Mouse (Mus musculus) neural tube, embryonic 15.5 days (tissue): ENCODE data around the gene Kif17. TPM values are rescaled to one million over a fixed set of nuclear protein-coding genes. Genes with fewer than 3 reads are reported as not detected.

Source experiments
- ATAC-seq: fragments of 200-750 bp; cut with Nextera tagmentation; 2 replicates; pipeline ENCODE4 v1.8.0; 2017; ENCODE audit warnings: mild to moderate bottlenecking, moderate TSS enrichment, moderate library complexity; ENCODE audit not compliant: low FRiP score
- H3K27ac ChIP-seq: fragments of 300-500 bp; sonication (generic); replicated peaks from 2 replicates; pipeline ENCODE4 v1.5.1; 2015; ENCODE audit warnings: mild to moderate bottlenecking, inconsistent platforms
- H3K27me3 ChIP-seq: fragments of 300-500 bp; sonication (generic); replicated peaks from 2 replicates; pipeline ENCODE4 v1.6.1; 2015; ENCODE audit warnings: inconsistent platforms
- H3K36me3 ChIP-seq: fragments of 300-500 bp; sonication (generic); 2 replicates; pipeline ENCODE4 v1.6.1; 2015; ENCODE audit warnings: inconsistent platforms
- H3K4me1 ChIP-seq: fragments of 300-500 bp; sonication (generic); 2 replicates; pipeline ENCODE4 v1.6.1; 2015; ENCODE audit warnings: inconsistent platforms
- H3K4me2 ChIP-seq: fragments of 300-500 bp; sonication (generic); 2 replicates; pipeline ENCODE4 v1.6.1; 2015; ENCODE audit warnings: inconsistent platforms, mild to moderate bottlenecking, moderate library complexity
- H3K4me3 ChIP-seq: fragments of 300-500 bp; sonication (generic); replicated peaks from 2 replicates; pipeline ENCODE4 v1.5.1; 2015; ENCODE audit warnings: mild to moderate bottlenecking, inconsistent platforms
- H3K9ac ChIP-seq: fragments of 300-500 bp; sonication (generic); replicated peaks from 2 replicates; pipeline ENCODE4 v1.6.1; 2015; ENCODE audit warnings: mild to moderate bottlenecking, inconsistent platforms
- H3K9me3 ChIP-seq: fragments of 300-500 bp; sonication (generic); replicated peaks from 2 replicates; pipeline ENCODE4 v1.6.1; 2016; ENCODE audit warnings: inconsistent platforms
- whole genome bisulfite sequencing: fragments of 180-500 bp; shearing (Covaris S2); methylation state at CpG from one replicate; pipeline ENCODE4 v1.1.7; 2015; ENCODE audit warnings: mixed read lengths; 5-methylcytosine and 5-hydroxymethylcytosine counted together
- polyA plus RNA-seq: library from polyadenylated mRNA; unstranded; fragments of >200 nt; fragmentation: Nextera tagmentation; extraction: Ambion mirVana; gene quantifications from 2 replicates; pipeline ENCODE4 v1.2.1, GENCODE M21; 2015

Kif17 gene
- polyA plus RNA-seq, 1 experiment from 2014 or later: 5.2 TPM

DNA sequence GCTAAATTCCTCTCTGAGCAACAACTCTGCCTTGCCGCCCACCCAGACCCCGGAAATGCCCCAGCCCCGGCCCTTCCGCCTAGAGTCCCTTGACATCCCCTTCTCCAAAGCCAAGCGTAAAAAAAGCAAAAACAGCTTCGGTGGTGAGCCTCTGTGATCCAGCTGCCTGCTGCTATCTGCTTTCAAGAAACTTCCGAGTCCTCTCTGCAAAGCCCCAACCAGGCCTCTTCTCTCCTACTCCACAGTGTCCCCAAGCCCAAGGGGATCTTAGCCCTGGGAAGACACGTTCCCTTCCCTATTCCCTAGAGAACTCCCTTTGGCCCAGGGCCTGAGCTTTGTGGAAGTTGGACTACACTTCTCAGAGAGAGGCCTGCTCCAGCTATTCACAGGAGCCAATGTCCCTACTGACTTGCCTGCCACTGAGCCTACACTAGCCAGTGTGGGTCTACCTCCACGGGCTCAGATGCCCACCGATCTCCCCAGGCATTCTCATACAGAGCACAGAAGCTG lies 51.1 kb downstream of the Kif17 start:
- Histone ChIP-seq H3K27ac (no peak overlapping the region), H3K9ac (no peak overlapping the region), H3K36me3 (no peaks in the 10 kb centered on the region), H3K4me2 (no peak overlapping the region), H3K4me3 (no peak overlapping the region), H3K4me1 (peaks cover 24% of the 10 kb centered on the region), H3K27me3 (no peaks in the 10 kb centered on the region), H3K9me3 (no peaks in the 10 kb centered on the region)
- 87% methylated on average over 10 of the region's 10 CpGs for WGBS
- ATAC-seq: no peak

DNA sequence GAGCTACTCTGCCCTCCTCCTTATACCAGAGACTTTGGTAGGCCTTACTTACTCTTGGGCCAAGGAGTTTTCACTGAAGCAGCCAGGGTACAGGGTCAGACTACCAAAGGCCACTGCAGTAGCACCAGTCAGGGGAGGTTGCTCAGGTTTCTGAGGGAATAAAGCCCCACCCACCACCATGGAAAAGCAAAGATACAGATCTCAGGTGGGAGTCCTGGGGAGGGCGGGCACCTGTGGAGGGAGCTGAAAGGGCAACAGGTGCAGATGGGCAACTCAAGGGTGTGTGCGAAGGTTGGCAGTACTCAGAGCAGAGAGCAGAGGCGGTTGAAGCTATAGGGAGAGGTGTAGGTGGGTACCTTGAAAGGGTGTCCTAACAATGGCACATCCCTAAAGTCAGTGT lies 52.8 kb downstream of the Kif17 start:
- no peak overlapping the region for H3K27ac ChIP-seq
- H3K4me1 ChIP-seq: peaks cover 38% of the 10 kb centered on the region
- 96% methylated on average over 3 of the region's 3 CpGs for WGBS
- no peak overlapping the region for H3K4me3 ChIP-seq
- H3K36me3 ChIP-seq: peaks cover 6% of the 10 kb centered on the region; the same call in 1 of the 2 replicates
- no peaks in the 10 kb centered on the region for H3K9me3 ChIP-seq
- H3K27me3 ChIP-seq: no peaks in the 10 kb centered on the region
- no peak for ATAC-seq
- no peak overlapping the region for H3K4me2 ChIP-seq
- no peak overlapping the region for H3K9ac ChIP-seq

DNA sequence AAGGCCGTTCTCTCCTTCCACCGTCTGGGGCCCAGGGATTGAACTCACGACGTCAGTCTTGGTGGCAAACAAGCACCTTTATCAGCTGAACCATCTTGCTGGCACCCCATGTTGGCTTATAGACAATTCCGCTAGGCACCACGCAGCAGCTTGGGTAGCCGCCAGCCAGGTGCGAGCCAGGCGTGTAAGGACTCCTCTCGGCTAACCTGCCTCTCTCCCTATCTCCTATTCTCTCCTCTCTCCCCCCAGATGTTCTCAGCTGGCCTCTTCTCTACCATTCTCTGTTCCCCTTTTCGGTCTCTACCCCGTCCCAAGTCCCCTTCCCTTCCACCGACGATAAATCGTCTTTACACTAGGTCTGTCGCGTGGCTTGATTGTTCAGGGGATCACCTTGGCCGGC lies 53.5 kb downstream of the Kif17 start:
- peak overlapping the region; percentile 84 for H3K27ac ChIP-seq
- H3K27me3 ChIP-seq: no peaks in the 10 kb centered on the region
- no peak for ATAC-seq
- peak overlapping the region; percentile 76 for H3K9ac ChIP-seq
- peaks cover 12% of the 10 kb centered on the region for H3K36me3 ChIP-seq
- 17% methylated on average over 18 of the region's 18 CpGs for WGBS
- H3K9me3 ChIP-seq: no peaks in the 10 kb centered on the region
- H3K4me3 ChIP-seq: peak overlapping the region; percentile 95
- H3K4me1 ChIP-seq: peaks cover 38% of the 10 kb centered on the region
- H3K4me2 ChIP-seq: peak overlapping the region; percentile 94

DNA sequence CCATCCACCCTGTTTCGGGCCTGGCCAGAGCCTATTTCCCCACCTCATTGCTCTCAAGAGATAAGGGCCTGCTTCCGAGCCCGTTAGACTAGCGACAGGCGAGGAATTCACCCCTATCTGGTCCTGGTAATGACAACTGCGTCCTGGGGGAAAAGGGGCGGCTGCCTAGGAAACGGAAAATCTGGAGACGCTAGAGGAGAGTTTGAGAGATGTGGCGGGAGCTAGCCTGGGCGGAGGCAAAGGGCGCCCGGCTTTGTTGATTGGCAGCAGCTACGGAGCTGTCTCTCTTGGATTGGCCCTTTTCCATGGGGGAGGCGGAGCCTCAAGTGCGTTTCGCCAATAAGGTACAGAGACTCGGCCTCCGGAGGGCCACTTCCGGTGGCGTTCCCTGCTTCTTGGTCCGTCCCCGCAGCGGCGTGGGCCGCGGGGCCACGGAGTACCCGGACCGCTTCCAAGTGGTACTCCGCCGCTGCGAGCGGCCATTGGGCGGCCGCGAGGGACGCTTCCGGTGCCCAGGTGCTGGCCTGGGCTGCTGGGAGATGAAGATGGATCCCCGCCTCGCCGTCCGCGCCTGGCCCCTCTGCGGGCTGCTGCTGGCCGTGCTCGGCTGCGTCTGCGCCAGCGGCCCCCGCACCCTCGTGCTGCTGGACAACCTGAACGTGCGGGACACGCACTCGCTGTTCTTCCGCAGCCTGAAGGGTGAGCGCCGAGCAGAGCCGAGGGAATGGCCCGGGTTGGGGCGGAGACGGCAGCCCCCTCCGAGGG lies 54.3 kb downstream of the Kif17 start, which contains the start of gene Ddost:
Gene Ddost, plus strand, starts transcription at position 391 of the 765 bp plus-strand sequence.
- peak within 1 kb of the TSS; percentile 88 for H3K27ac ChIP-seq
- no peaks in the 10 kb centered on the region for H3K27me3 ChIP-seq
- under 1% methylated on average over 60 of the region's 64 CpGs for WGBS
- peaks cover 38% of the 10 kb centered on the region for H3K4me1 ChIP-seq
- H3K9ac ChIP-seq: peak within 1 kb of the TSS; percentile 97
- no peaks in the 10 kb centered on the region for H3K9me3 ChIP-seq
- H3K36me3 ChIP-seq: peaks cover 20% of the 10 kb centered on the region
- H3K4me2 ChIP-seq: peak within 1 kb of the TSS; percentile 94
- peak; percentile 98 for ATAC-seq
- peak within 1 kb of the TSS; percentile 95 for H3K4me3 ChIP-seq

DNA sequence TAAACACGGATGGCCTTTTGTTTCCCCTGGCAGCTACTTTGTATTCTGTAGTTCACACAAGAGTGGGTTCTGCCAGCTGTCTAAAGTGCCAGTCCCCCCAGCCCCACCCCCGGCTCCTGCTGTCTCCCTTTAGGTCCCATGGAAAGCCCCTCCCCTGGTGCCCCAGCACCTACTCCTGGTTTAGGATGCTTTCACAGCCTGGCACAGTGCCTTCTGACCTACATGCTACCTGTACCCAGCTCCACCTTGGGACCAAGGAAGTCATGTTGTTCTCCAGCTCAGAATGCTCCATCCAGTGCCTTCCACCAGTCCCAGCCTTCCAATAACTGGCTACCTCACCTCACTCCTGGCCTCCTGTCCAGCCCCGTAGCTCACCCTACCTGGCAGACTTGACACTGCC lies 56.8 kb downstream of the Kif17 start:
- Histone ChIP-seq H3K27me3 (no peaks in the 10 kb centered on the region), H3K4me2 (peak overlapping the region; percentile 11; the same call in 1 of the 2 replicates), H3K27ac (no peak overlapping the region), H3K4me3 (no peak overlapping the region), H3K9ac (no peak overlapping the region), H3K9me3 (no peaks in the 10 kb centered on the region), H3K36me3 (peaks cover 43% of the 10 kb centered on the region), H3K4me1 (peaks cover 38% of the 10 kb centered on the region)
- no peak for ATAC-seq
- WGBS: 74% methylated on average over 3 of the region's 3 CpGs

DNA sequence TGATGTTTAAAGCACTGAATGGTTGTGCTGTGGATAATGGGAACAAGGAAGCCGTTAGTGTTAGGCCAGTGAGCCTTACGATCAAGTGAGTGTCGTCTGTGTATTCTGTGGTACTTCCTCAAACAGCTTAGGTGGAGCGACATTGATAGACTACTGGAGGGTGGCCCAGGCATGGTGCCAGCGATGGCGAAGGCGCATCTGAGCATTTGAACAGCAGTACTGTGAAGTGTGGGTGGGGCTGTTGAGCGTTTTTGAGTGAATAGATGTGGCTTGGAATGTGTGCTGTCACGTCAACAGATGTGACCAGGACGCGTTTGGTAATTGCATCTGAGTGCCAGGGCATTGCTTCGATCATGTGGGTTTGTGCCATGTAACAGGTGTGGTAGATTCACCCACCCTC lies 57.5 kb downstream of the Kif17 start:
- H3K9ac ChIP-seq: no peak overlapping the region
- no peaks in the 10 kb centered on the region for H3K27me3 ChIP-seq
- H3K27ac ChIP-seq: no peak overlapping the region
- H3K36me3 ChIP-seq: peaks cover 51% of the 10 kb centered on the region
- no peak overlapping the region for H3K4me2 ChIP-seq
- H3K4me3 ChIP-seq: no peak overlapping the region
- no peaks in the 10 kb centered on the region for H3K9me3 ChIP-seq
- ATAC-seq: no peak
- WGBS: 88% methylated on average over 12 of the region's 12 CpGs
- peaks cover 38% of the 10 kb centered on the region for H3K4me1 ChIP-seq

DNA sequence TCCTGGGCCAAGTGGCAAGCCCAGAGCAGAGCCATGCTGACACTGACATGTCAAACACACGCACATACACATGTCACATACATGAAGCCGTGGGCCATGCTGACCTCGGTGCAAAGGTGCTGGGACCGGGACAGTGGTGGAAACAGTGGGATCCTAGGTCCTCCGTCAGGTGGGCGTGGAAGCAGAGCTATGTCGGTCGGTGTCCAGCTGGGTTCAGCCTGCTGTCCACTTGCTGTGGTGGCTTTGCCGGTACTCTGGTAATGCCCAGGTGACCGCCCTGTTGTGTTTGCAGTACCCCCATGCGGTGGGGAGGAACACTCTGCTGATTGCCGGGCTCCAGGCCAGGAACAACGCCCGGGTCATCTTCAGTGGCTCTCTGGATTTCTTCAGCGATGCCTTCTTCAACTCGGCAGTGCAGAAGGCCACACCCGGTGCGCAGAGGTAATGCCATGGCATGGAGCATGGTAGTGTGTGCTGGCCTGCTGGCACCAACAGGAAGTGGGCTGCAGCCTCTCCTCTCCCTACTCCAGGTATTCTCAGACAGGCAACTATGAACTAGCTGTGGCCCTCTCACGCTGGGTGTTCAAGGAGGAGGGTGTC lies 60.2 kb downstream of the Kif17 start:
- H3K27me3 ChIP-seq: no peaks in the 10 kb centered on the region
- peaks cover 77% of the 10 kb centered on the region for H3K36me3 ChIP-seq
- no peak for ATAC-seq
- 96% methylated on average over 19 of the region's 19 CpGs for WGBS
- no peak overlapping the region for H3K4me2 ChIP-seq
- H3K27ac ChIP-seq: no peak overlapping the region
- H3K4me1 ChIP-seq: peaks cover 22% of the 10 kb centered on the region
- no peaks in the 10 kb centered on the region for H3K9me3 ChIP-seq
- no peak overlapping the region for H3K9ac ChIP-seq
- no peak overlapping the region for H3K4me3 ChIP-seq

DNA sequence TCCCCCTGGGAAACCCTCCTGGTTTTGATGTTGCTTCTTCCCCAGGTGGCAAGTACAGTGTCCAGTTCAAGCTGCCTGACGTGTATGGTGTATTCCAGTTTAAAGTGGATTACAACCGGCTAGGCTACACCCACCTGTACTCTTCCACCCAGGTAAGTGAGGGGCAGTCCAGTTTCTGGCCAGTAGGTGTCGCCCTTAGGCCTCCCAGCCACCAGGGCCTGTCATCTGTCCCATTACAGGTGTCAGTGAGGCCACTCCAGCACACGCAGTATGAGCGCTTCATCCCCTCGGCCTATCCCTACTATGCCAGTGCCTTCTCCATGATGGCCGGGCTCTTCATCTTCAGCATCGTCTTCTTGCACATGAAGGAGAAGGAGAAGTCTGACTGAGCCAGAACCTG lies 61.4 kb downstream of the Kif17 start:
- H3K27ac ChIP-seq: no peak overlapping the region
- peaks cover 11% of the 10 kb centered on the region for H3K4me1 ChIP-seq
- WGBS: 71% methylated on average over 8 of the region's 8 CpGs
- no peak overlapping the region for H3K4me2 ChIP-seq
- ATAC-seq: no peak
- no peak overlapping the region for H3K9ac ChIP-seq
- H3K9me3 ChIP-seq: no peaks in the 10 kb centered on the region
- no peak overlapping the region for H3K4me3 ChIP-seq
- H3K36me3 ChIP-seq: peaks cover 83% of the 10 kb centered on the region
- no peaks in the 10 kb centered on the region for H3K27me3 ChIP-seq

DNA sequence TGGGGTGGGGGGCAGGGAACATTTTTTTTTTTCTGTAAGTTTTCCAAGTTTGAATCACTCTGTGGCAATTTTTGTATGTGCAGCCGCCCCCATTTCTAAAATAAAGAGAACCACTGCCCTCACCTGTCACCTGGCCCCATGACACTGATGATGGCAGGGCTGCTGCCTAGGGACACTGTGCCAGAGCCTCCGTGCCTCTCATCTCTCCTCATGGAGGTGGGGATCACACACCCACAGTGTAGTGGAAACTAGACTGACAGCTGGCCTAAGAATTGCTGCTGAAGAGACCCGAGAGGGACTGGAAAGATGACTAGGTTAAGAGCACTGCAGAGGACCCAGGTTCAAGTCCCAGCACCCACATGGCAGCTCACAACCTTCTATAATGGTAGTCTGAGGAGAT lies 61.9 kb downstream of the Kif17 start:
- Histone ChIP-seq H3K9me3 (no peaks in the 10 kb centered on the region), H3K9ac (no peak overlapping the region), H3K4me2 (no peak overlapping the region), H3K4me3 (no peak overlapping the region), H3K27ac (no peak overlapping the region), H3K36me3 (peaks cover 83% of the 10 kb centered on the region), H3K4me1 (peaks cover 6% of the 10 kb centered on the region), H3K27me3 (no peaks in the 10 kb centered on the region)
- 92% methylated on average over 3 of the region's 3 CpGs for WGBS
- no peak for ATAC-seq

DNA sequence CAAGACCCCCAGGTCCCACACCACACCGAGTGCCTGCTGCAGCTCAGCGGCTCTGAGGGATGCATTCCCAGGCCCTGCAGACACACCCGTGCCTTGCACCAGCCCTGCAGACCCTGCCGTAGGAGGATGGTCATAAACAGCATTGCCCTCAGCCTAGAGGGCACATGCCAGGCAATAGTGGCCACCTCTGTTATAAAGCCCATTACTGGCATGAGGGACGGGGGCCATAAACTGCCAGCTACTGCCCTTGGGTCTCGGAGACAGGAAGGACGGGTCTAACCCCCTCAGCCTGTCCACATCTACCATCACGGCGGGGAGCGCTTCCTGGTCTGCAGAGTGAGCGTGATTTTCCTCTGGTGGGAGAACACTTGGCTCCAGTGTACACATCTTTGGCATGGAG lies 62.8 kb downstream of the Kif17 start:
- H3K36me3 ChIP-seq: peaks cover 91% of the 10 kb centered on the region
- H3K9me3 ChIP-seq: no peaks in the 10 kb centered on the region
- 85% methylated on average over 11 of the region's 11 CpGs for WGBS
- no peak for ATAC-seq
- H3K4me1 ChIP-seq: peaks cover under 1% of the 10 kb centered on the region; the same call in 1 of the 2 replicates
- H3K27me3 ChIP-seq: no peaks in the 10 kb centered on the region
- no peak overlapping the region for H3K4me3 ChIP-seq
- no peak overlapping the region for H3K4me2 ChIP-seq
- H3K27ac ChIP-seq: no peak overlapping the region
- no peak overlapping the region for H3K9ac ChIP-seq

DNA sequence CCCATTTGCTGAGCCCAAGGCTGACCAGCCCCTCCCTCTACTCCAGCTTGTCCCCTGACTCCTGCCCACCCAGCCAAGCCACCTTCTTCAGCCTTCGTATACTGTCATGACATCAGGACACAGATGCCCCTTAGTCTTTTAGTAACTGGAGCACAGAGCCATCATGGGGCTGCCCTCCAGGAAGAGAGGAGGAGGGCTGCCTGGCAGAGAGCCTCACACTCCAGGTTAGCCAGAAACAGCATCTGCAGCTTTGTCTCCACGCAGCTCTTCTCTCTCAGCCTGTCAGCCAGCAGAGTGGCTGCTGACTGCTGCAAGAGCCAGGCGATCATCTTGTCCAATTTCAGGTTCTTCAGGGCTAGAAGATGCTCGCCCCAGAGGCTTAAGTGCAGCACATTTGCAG lies 63.6 kb downstream of the Kif17 start:
- H3K4me3 ChIP-seq: no peak overlapping the region

DNA sequence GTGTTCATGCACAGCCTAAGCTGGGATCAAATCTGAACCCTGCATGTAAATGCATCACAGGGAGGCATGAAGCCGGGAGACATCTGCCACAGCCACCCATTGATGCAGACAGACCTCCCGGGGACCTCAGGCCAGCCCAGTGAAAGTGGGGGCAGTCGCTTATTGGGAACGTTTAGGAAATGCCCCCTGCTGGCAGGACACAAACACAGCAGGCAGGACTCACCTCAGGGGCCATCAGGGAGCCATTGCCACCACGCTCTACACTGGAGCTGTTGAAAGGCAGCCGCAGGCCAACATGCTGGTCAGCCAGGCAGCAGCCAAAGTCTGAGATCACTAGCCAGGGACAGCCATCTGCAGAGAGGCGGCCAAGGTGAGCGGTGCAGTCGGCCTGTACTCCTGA lies 65.5 kb downstream of the Kif17 start:
- H3K36me3 ChIP-seq: peaks cover 80% of the 10 kb centered on the region
- no peak overlapping the region for H3K4me2 ChIP-seq
- H3K4me3 ChIP-seq: no peak overlapping the region
- ATAC-seq: no peak
- 65% methylated on average over 9 of the region's 9 CpGs for WGBS
- H3K9me3 ChIP-seq: no peaks in the 10 kb centered on the region
- H3K9ac ChIP-seq: no peak overlapping the region
- peaks cover 4% of the 10 kb centered on the region for H3K4me1 ChIP-seq
- H3K27me3 ChIP-seq: no peaks in the 10 kb centered on the region
- H3K27ac ChIP-seq: no peak overlapping the region

More for the DNA sequence above, 63.6 kb downstream of the Kif17 start:
- Histone ChIP-seq H3K9ac (no peak overlapping the region), H3K4me2 (no peak overlapping the region), H3K36me3 (peaks cover 84% of the 10 kb centered on the region), H3K27ac (no peak overlapping the region), H3K27me3 (no peaks in the 10 kb centered on the region), H3K4me1 (peaks cover 4% of the 10 kb centered on the region), H3K9me3 (no peaks in the 10 kb centered on the region)
- WGBS: 96% methylated on average over 4 of the region's 4 CpGs
- ATAC-seq: no peak
